Mouse (Mus musculus) brain, embryonic 14.5 days (tissue): ENCODE results near the gene Adra1b.

Source experiments
- CTCF ChIP-seq: fragments of 200-500 bp; IDR thresholded peaks from 2 replicates; pipeline ENCODE4 v1.5.1; 2012; ENCODE audit warnings: inconsistent platforms, mild to moderate bottlenecking, moderate library complexity, borderline replicate concordance; ENCODE audit not compliant: insufficient read depth, insufficient read length; ENCODE audit errors: extremely low read depth
- POLR2A ChIP-seq: fragments of 200-500 bp; IDR thresholded peaks from 2 replicates; pipeline ENCODE4 v1.6.1; 2012; ENCODE audit warnings: mild to moderate bottlenecking, inconsistent platforms, borderline replicate concordance; ENCODE audit not compliant: poor library complexity, insufficient read depth, insufficient read length, severe bottlenecking; ENCODE audit errors: extremely low read depth

DNA sequence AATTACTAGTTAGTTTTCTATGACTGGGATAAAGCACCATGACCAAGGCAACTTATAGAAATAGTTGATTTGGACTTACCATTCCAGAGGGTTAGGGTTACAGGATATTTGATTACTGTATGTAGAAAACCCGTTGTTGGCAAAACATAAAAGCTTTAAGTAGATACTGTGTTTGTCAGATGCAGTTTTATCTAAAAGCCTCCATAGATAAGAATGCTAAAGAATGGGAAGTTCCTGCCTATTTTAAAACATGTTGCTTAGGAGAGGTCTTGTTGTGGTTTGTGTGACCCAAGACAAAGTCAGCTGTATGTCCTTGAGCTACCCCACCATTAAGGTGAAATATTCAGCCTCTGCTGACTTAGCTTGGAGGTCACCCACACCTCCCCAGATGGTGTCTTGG, 146.4 kb downstream of the Adra1b start:
- TF ChIP-seq CTCF: no peak
- TF ChIP-seq POLR2A: no peak
